Mouse (Mus musculus): ENCODE data around the gene Cnpy1.

DNA sequence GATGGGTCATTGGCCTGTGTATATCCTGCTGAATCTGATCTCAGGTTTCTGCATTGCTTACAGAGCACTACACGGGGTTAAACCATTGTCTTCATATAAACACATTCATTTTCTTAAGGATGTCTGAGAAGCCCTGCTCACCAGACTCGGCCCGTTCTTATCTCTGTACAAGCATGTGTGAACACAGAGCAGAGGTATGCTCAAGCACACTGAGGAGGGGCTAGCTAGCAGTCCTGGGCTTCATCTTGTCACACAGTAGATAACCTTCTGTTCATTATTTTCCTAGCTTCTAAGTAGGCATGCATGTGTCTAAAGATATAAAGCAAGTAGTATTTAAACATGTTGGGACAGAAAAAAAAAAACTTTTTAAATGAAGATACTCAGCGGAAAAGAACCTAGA, 39.2 kb downstream of the Cnpy1 start:
- no peak for TF ChIP-seq TCF12 (IDR thresholded peaks at IDR 0.05; ENCODE audit: insufficient read depth, poor library complexity, severe bottlenecking)
- TF ChIP-seq USF1 (IDR thresholded peaks at IDR 0.05; ENCODE audit: low read depth) = no peak
- TF ChIP-seq POLR2A (IDR thresholded peaks at IDR 0.05; ENCODE audit: insufficient read length, low read depth) = no peak
- TF ChIP-seq CEBPB (IDR thresholded peaks at IDR 0.05; ENCODE audit: insufficient read depth, poor library complexity, severe bottlenecking) = no peak
- TF ChIP-seq E2F4 (IDR thresholded peaks at IDR 0.05; ENCODE audit: insufficient read depth) = no peak
- no peak for TF ChIP-seq MAX (IDR thresholded peaks at IDR 0.05; ENCODE audit: low read depth)
- TF ChIP-seq REST (IDR thresholded peaks at IDR 0.05; ENCODE audit: insufficient read depth, insufficient read length) = no peak
- no peak for TF ChIP-seq POLR2AphosphoS2 (IDR thresholded peaks at IDR 0.05; ENCODE audit: insufficient read length, low read depth)
- no peak for TF ChIP-seq MYOD1 (IDR thresholded peaks at IDR 0.05; ENCODE audit: control insufficient read depth in 1 of 3, insufficient read length in 2 of 3, low read depth in 2 of 3)
- no peak for TF ChIP-seq TCF3 (IDR thresholded peaks at IDR 0.05; ENCODE audit: insufficient read length, low read depth)
- no peak for TF ChIP-seq MYOG (IDR thresholded peaks at IDR 0.05; ENCODE audit: control insufficient read depth in 1 of 3, insufficient read depth in 1 of 3, insufficient read length in 2 of 3, low read depth in 2 of 3)

Measured in myocyte (in vitro differentiated cells).